ENCODE assay signal across 10 mouse cellular contexts in the genomic region with DNA sequence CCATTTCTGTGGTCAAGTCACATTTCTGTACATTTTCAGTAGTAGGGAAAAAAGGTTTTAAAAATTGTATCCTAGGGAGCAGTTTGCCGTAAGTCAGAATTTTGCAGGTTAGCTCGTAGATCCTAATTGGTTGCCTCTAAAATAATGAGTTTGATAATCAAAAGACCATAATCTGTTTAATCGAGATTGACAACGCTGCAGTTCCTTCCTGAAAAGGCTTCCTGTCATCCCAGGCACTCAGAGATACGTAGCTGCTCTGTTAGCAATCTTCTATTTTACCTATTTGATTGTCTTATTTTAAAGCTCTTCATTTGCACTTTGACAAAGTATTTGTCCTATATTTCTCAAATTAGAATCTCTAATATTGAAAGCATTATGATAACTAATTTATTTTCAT.
DNase-seq lines count a peak whose midpoint lies in the region; ATAC-seq and TF ChIP-seq lines count a peak whose summit lies in the region.
"Had no signal": no experiment of that assay in that cellular context is flagged by ENCODE, and none has a peak within 500 bp of the region (broad histone marks: within the 10 kb centered on the region; RNA-seq: fewer than 3 reads in every experiment).

No protein-coding gene starts in this region.

- no peak for TF ChIP-seq CTCF in bone marrow macrophage, adult 2 months (IDR thresholded peaks at IDR 0.05; ENCODE audit: low read depth, low read length)

- H3K4me2 ChIP-seq in heart, embryonic 16.5 days (ENCODE audit: low read depth, low read length) = peak overlapping the region; percentile 87
- peak overlapping the region; percentile 72 for H3K4me2 ChIP-seq in hindbrain, embryonic 13.5 days
- H3K4me2 ChIP-seq in midbrain, embryonic 15.5 days = peak overlapping the region; percentile 82

- 72% methylated on average over 5 of the region's 5 CpGs for WGBS in heart, embryonic 16.5 days
- WGBS in hindbrain, embryonic 13.5 days = 57% methylated on average over 5 of the region's 5 CpGs
- 50% methylated on average over 5 of the region's 5 CpGs for WGBS in midbrain, embryonic 15.5 days

- peak overlapping the region; percentile 81; the same call in 1 of the 2 replicates for H3K4me3 ChIP-seq in heart, embryonic 16.5 days (ENCODE audit: low read length)
- peak overlapping the region; percentile 78; the same call in 1 of the 2 replicates for H3K4me3 ChIP-seq in bone marrow macrophage, adult 2 months (ENCODE audit: insufficient read depth, low read length)
- H3K4me3 ChIP-seq in hindbrain, embryonic 13.5 days = peak overlapping the region; percentile 68
- peak overlapping the region; percentile 62 for H3K4me3 ChIP-seq in midbrain, embryonic 15.5 days

- no peak for TF ChIP-seq POLR2A in bone marrow macrophage, adult 2 months (IDR thresholded peaks at IDR 0.05; ENCODE audit: borderline replicate concordance, low read depth, low read length)

- H3K9me3 ChIP-seq in heart, embryonic 16.5 days (replicated peaks; ENCODE audit: control insufficient read depth, low read length) = no peaks in the 10 kb centered on the region
- H3K9me3 ChIP-seq in hindbrain, embryonic 13.5 days = no peaks in the 10 kb centered on the region
- H3K9me3 ChIP-seq in midbrain, embryonic 15.5 days = no peaks in the 10 kb centered on the region

- no peak overlapping the region; the same call in 1 of the 2 replicates for H3K9ac ChIP-seq in heart, embryonic 16.5 days (ENCODE audit: low read length)
- H3K9ac ChIP-seq in hindbrain, embryonic 13.5 days = peak overlapping the region; percentile 91; the same call in 1 of the 2 replicates
- H3K9ac ChIP-seq in midbrain, embryonic 15.5 days = peak overlapping the region; percentile 82; the same call in 1 of the 2 replicates

- no peaks in the 10 kb centered on the region for H3K27me3 ChIP-seq in heart, embryonic 16.5 days (ENCODE audit: control insufficient read depth, insufficient read depth, low read length)
- H3K27me3 ChIP-seq in hindbrain, embryonic 13.5 days = no peaks in the 10 kb centered on the region
- no peaks in the 10 kb centered on the region for H3K27me3 ChIP-seq in midbrain, embryonic 15.5 days (replicated peaks)

- DNase-seq in heart, postnatal 10 days = no peak
- no peak for DNase-seq in adrenal gland, postnatal 36 days
- DNase-seq in left cerebral cortex, adult 11 months (ENCODE audit: low spot score) = no peak
- DNase-seq in left cerebral cortex, adult 18-20 months (ENCODE audit: low spot score in 2 of 2) = no peak
- DNase-seq: gastrocnemius, postnatal 36 days; thymus, adult 18-20 months had no signal

- H3K36me3 ChIP-seq in heart, embryonic 16.5 days (ENCODE audit: control insufficient read depth, insufficient read depth) = no peaks in the 10 kb centered on the region
- H3K36me3 ChIP-seq in hindbrain, embryonic 13.5 days = peaks cover 3% of the 10 kb centered on the region; the same call in 1 of the 2 replicates
- no peaks in the 10 kb centered on the region for H3K36me3 ChIP-seq in midbrain, embryonic 15.5 days (replicated peaks)

- intact Hi-C loops in heart, postnatal 10 days (cut with DNase I) = loop anchor here (5.0 kb wide), 3 partner anchors 69 to 1276 kb away; a partner anchor contains a TSS

- no peak overlapping the region for H3K27ac ChIP-seq in heart, embryonic 16.5 days (ENCODE audit: low read length)
- H3K27ac ChIP-seq in bone marrow macrophage, adult 2 months (ENCODE audit: insufficient read depth, low read depth, low read length) = no peak overlapping the region
- no peak overlapping the region for H3K27ac ChIP-seq in hindbrain, embryonic 13.5 days
- H3K27ac ChIP-seq in midbrain, embryonic 15.5 days = peak overlapping the region; percentile 95; the same call in 1 of the 2 replicates

- no peaks in the 10 kb centered on the region for H3K4me1 ChIP-seq in heart, embryonic 16.5 days (ENCODE audit: control insufficient read depth, insufficient read depth, low read length)
- H3K4me1 ChIP-seq in bone marrow macrophage, adult 2 months (ENCODE audit: control insufficient read depth, insufficient read depth, low read length) = peaks cover 3% of the 10 kb centered on the region; the same call in 1 of the 2 replicates
- peaks cover 15% of the 10 kb centered on the region for H3K4me1 ChIP-seq in hindbrain, embryonic 13.5 days (replicated peaks)
- H3K4me1 ChIP-seq in midbrain, embryonic 15.5 days = peaks cover 9% of the 10 kb centered on the region

- no peak for ATAC-seq in heart, embryonic 16.5 days (replicated peaks; ENCODE audit: extremely low read depth, insufficient read depth, low FRiP score)
- no peak for ATAC-seq in hindbrain, embryonic 13.5 days (ENCODE audit: low FRiP score)
- no peak for ATAC-seq in midbrain, embryonic 15.5 days (replicated peaks)
